ENCODE assay signal across 19 mouse cellular contexts in the genomic region with DNA sequence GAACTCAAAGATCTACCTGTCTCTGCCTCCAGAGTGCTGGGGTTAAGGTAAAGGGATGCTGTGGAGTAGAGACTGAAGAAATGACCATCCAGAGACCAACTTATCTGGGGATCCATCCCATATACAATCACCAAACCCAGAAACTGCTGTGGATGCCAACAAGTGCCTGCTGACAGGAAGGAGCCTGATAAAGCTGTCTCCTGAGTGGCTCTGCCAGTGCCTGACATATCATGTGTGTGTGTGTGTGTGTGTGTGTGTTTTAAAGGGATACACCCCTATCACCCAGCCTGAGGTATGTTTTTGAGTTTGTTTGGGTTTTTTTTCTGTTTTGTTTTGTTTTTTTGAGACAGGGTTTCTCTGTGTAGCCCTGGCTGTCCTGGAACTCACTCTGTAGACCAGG. TPM values are rescaled to one million over a fixed set of nuclear protein-coding genes. Genes with fewer than 3 reads are reported as not detected.
"Had no signal": no experiment of that assay in that cellular context is flagged by ENCODE, and none has a peak within 500 bp of the region (broad histone marks: within the 10 kb centered on the region; RNA-seq: fewer than 3 reads in every experiment).

No protein-coding gene starts in this region.

- H3K27me3 ChIP-seq: limb, embryonic 12.5 days; midbrain, embryonic 12.5 days; neural tube, embryonic 13.5 days; stomach, embryonic 15.5 days had no signal

- DNase-seq: kidney, adult 2 months; kidney, postnatal 36 days; layer of hippocampus, adult 9-11 months; layer of hippocampus, postnatal 36 days; lung, adult 2 months; lung, postnatal 36 days; retina, postnatal 1 day; right cerebral cortex, postnatal 4 days; thymus, postnatal 36 days had no signal

- H3K4me3 ChIP-seq: limb, embryonic 12.5 days; midbrain, embryonic 12.5 days; neural tube, embryonic 13.5 days; stomach, embryonic 15.5 days had no signal

- H3K36me3 ChIP-seq: limb, embryonic 12.5 days; midbrain, embryonic 12.5 days; neural tube, embryonic 13.5 days; stomach, embryonic 15.5 days had no signal

- ATAC-seq: lung, postnatal 0 days; midbrain, embryonic 16.5 days had no signal

- H3K9me3 ChIP-seq: limb, embryonic 12.5 days; midbrain, embryonic 12.5 days; neural tube, embryonic 13.5 days; stomach, embryonic 15.5 days had no signal

- H3K9ac ChIP-seq: limb, embryonic 12.5 days; midbrain, embryonic 12.5 days; neural tube, embryonic 13.5 days; stomach, embryonic 15.5 days had no signal

- H3K4me2 ChIP-seq: limb, embryonic 12.5 days; midbrain, embryonic 12.5 days; neural tube, embryonic 13.5 days; stomach, embryonic 15.5 days had no signal

- H3K27ac ChIP-seq: limb, embryonic 12.5 days; midbrain, embryonic 12.5 days; neural tube, embryonic 13.5 days; stomach, embryonic 15.5 days had no signal

- H3K4me1 ChIP-seq: stomach, embryonic 15.5 days had no signal

RNA-seq across cellular contexts. Expression of gene Myoz1, which starts 10.0 kb away (rescaled TPM):
- total RNA-seq: layer of hippocampus, adult 18-20 months; layer of hippocampus, postnatal 36 days; left cerebral cortex, postnatal 25 days had no signal
- polyA plus RNA-seq: liver, adult 2 months; neural tube, embryonic 13.5 days; spleen, adult 2 months had no signal
